Mouse (Mus musculus): ENCODE measurements around the gene Ugdh.
A peak's percentile ranks its signal among the peaks of the same experiment; 100 is the strongest.

The Ugdh gene

GRCm38 (mm10) chr5:65428321-65428720 lies 7.4 kb downstream of the Ugdh start:
- no peak for DNase-seq (ENCODE audit: low spot score in 2 of 2)

- no peak for DNase-seq (ENCODE audit: low spot score in 2 of 2)
These were observed 10.5 kb downstream of the Ugdh start for GRCm38 (mm10) chr5:65425251-65425650.

GRCm38 (mm10) chr5:65424215-65424614 lies 11.5 kb downstream of the Ugdh start:
- DNase-seq (ENCODE audit: low spot score in 2 of 2): no peak

- no peak for DNase-seq (ENCODE audit: low spot score in 2 of 2)
These were observed 12.9 kb downstream of the Ugdh start for GRCm38 (mm10) chr5:65422803-65423202.

GRCm38 (mm10) chr5:65420822-65421221 lies 14.9 kb downstream of the Ugdh start:
- no peak for DNase-seq (ENCODE audit: low spot score in 2 of 2)

GRCm38 (mm10) chr5:65419136-65419535 lies 16.6 kb downstream of the Ugdh start:
- no peak for DNase-seq (ENCODE audit: low spot score in 2 of 2)

- DNase-seq (ENCODE audit: low spot score in 2 of 2): no peak
These were observed 19.9 kb downstream of the Ugdh start for GRCm38 (mm10) chr5:65415653-65416458.

GRCm38 (mm10) chr5:65407989-65408388 lies 27.8 kb downstream of the Ugdh start:
- DNase-seq (ENCODE audit: low spot score in 2 of 2): no peak

- peak; percentile 87 to 89 for DNase-seq (ENCODE audit: low spot score in 2 of 2)
These were observed 34.3 kb downstream of the Ugdh start for GRCm38 (mm10) chr5:65401251-65401994.

- DNase-seq (ENCODE audit: low spot score in 2 of 2): no peak
These were observed 41.3 kb downstream of the Ugdh start for GRCm38 (mm10) chr5:65394425-65394824.

GRCm38 (mm10) chr5:65391753-65392152 lies 44.0 kb downstream of the Ugdh start:
- no peak for DNase-seq (ENCODE audit: low spot score in 2 of 2)

- peak; percentile 100 for DNase-seq (ENCODE audit: low spot score in 2 of 2)
These were observed 44.8 kb downstream of the Ugdh start, which contains the start of the genes Rpl9 and Lias for GRCm38 (mm10) chr5:65390648-65391644. Gene Rpl9, minus strand, starts transcription at chr5:65391444. Gene Lias, plus strand, starts transcription at chr5:65391497.

GRCm38 (mm10) chr5:65387008-65387867 lies 48.5 kb downstream of the Ugdh start:
- no peak for DNase-seq (ENCODE audit: low spot score in 2 of 2)

- DNase-seq (ENCODE audit: low spot score in 2 of 2): no peak
These were observed 50.0 kb downstream of the Ugdh start for GRCm38 (mm10) chr5:65385704-65386103.

GRCm38 (mm10) chr5:65374746-65375145 lies 61.0 kb downstream of the Ugdh start:
- no peak for DNase-seq (ENCODE audit: low spot score in 2 of 2)

- no peak for DNase-seq (ENCODE audit: low spot score in 2 of 2)
These were observed 64.2 kb downstream of the Ugdh start for GRCm38 (mm10) chr5:65371551-65371950.

GRCm38 (mm10) chr5:65367837-65368236 lies 67.9 kb downstream of the Ugdh start:
- DNase-seq (ENCODE audit: low spot score in 2 of 2): no peak

Data from right cerebral cortex, adult 2 months (tissue).